Mouse (Mus musculus) cortical plate, adult 2 months (tissue): ENCODE measurements around the gene Otoa. TPM values are rescaled to one million over a fixed set of nuclear protein-coding genes. Genes with fewer than 3 reads are reported as not detected.

ENCODE experiments used
- H3K27ac ChIP-seq: fragments of 200-500 bp; 2 replicates; pipeline ENCODE4 v1.5.1; 2012; ENCODE audit warnings: low read length, control low read depth, inconsistent platforms; ENCODE audit not compliant: insufficient read depth
- H3K4me1 ChIP-seq: fragments of 200-500 bp; 2 replicates; pipeline ENCODE4 v1.6.1; 2011; ENCODE audit warnings: low read length; ENCODE audit not compliant: control insufficient read depth, insufficient read depth
- H3K4me3 ChIP-seq: fragments of 200-500 bp; 2 replicates; pipeline ENCODE4 v1.5.1; 2011; ENCODE audit warnings: mild to moderate bottlenecking, low read length, control low read depth; ENCODE audit not compliant: insufficient read depth
- CTCF ChIP-seq: fragments of 200-500 bp; IDR thresholded peaks from 2 replicates; pipeline ENCODE4 v1.5.1; 2011; ENCODE audit warnings: mild to moderate bottlenecking, control low read depth, low read length; ENCODE audit not compliant: insufficient read depth; ENCODE audit errors: extremely low read depth
- POLR2A ChIP-seq: fragments of 200-500 bp; IDR thresholded peaks from 2 replicates; pipeline ENCODE4 v1.6.1; 2011; ENCODE audit warnings: mild to moderate bottlenecking, low read length, control low read depth; ENCODE audit not compliant: insufficient read depth; ENCODE audit errors: extremely low read depth
- polyA plus RNA-seq: library from polyadenylated mRNA; depleted of rRNA; stranded (reverse); fragments of >200 nt; gene quantifications from 2 replicates; pipeline ENCODE4 v1.2.3, GENCODE M21; 2012; rRNA removed

Otoa gene
- 0.17 and 0.25 TPM in 2 replicates for polyA plus RNA-seq

DNA sequence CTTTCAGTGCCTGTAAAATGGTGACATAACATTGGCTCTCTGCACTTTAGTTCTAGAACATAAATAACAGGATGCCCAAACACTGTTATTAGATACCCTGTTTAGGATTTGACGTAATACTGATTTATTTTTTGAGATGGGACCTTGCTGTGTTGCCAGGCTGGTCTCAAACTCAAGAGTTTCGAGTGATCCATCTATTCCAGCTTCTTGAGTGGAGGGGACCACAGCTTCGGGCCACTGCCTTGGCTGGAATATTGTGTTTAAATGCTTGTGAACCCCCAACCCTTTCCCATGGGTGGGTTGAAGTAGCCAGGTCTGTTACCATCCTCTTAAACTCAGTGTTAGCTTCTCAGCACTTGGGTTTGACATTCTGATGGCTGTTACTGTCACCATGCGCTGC is at the start of gene Otoa:
Gene Otoa (plus strand): TSS at position 301 of the 400 bp plus-strand sequence.
- H3K27ac ChIP-seq: no peak within 1 kb of the TSS
- no peaks in the 10 kb centered on the region for H3K4me1 ChIP-seq
- no peak within 1 kb of the TSS for H3K4me3 ChIP-seq
- TF ChIP-seq POLR2A: no peak
- no peak for TF ChIP-seq CTCF

DNA sequence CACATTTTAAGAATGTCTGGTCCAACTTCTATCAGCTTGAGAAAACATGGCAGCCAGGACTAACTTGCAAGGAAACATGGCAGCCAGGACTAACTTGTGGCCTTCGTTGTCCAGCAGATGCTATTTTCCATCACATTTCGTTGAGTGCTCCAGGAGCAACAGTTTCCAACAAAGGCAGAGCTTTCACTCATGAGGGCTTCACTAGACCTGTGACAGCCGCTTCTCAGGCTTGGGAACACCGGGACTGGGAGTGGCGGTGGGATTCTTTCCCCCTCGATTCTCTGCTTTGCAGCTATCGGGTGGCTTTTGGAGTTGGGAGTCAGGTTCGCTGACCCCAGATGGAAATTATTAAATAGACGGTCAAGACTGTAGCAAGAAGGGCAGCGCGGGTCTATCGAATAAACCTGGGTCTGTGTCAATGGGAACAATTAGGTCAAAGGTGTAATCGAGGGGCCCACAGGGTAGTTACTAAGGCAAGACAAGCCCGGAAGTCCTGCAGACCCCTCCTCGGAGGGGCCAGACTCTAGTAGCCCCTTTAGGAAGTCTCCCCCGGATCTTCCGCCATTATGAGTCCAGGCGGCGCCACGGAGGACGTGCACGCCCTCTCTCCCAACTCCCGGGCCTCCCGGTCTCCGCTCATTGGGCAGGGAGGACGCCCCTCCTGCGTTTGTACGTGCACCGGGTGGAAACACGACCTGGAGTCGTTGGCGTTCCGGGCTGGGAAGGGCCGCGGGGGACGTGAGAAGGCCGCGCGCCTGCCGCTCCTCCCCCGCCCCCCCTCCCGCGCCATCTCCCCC is 47.4 kb upstream of the Otoa start, which contains the start of gene Mettl9:
Gene Mettl9 (plus strand): TSS at position 590 of the 797 bp plus-strand sequence.
- Histone ChIP-seq H3K4me1 (peaks cover 3% of the 10 kb centered on the region; the same call in 1 of the 2 replicates), H3K27ac (peak within 1 kb of the TSS; percentile 97), H3K4me3 (peak within 1 kb of the TSS; percentile 59)
- TF ChIP-seq CTCF (no peak), POLR2A (peak; percentile 81)

DNA sequence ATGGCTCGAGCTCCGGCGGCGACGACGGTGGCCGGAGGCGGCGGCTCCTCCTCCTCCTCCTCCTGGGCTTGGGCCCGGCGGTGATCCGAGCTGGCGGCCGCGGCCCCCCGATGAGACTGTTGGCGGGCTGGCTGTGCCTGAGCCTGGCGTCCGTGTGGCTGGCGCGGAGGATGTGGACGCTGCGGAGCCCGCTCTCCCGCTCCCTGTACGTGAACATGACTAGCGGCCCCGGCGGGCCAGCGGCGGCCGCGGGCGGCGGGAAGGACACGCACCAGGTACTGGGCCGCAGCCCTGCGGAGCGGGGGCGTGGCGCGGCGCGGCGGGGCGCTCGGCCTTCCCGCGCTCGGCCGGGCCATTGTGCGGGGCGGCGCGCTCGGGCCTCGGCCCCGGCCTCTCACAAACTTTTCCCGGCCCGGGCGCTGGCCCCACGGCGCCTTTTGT is 46.7 kb upstream of the Otoa start:
- peak overlapping the region; percentile 97 for H3K27ac ChIP-seq
- peak overlapping the region; percentile 59 for H3K4me3 ChIP-seq
- peaks cover 3% of the 10 kb centered on the region; the same call in 1 of the 2 replicates for H3K4me1 ChIP-seq
- TF ChIP-seq POLR2A: no peak
- no peak for TF ChIP-seq CTCF

DNA sequence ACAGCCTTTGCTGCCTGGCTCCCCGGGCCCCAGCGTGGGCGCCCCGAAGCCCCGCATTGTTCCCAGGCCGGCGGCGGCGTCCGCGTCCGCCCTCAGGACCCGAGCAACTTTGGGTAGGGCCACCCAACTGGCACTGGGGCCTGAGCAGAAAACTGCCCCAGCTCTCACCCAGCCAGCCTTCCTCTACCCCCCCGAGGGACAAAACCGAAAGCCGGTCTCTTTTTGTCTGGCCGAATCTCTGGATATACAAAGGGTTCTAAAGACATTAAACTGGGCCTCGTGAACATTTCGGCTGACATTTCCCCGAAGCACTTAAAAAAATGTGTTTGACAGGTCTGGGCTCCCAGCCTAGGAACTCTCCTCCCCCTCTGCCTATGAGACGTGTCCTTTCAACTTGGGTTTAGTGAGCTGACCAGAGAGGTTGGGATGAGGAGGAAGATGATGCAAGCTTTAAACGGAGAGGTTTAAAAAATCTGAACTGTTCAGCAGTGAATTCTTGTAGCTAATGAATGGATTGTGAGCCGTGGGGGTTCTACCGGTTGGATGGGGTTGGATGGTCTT is 46.2 kb upstream of the Otoa start:
- Histone ChIP-seq H3K27ac (peak overlapping the region; percentile 97), H3K4me1 (peaks cover 3% of the 10 kb centered on the region; the same call in 1 of the 2 replicates), H3K4me3 (peak overlapping the region; percentile 59)
- TF ChIP-seq CTCF (no peak), POLR2A (no peak)

DNA sequence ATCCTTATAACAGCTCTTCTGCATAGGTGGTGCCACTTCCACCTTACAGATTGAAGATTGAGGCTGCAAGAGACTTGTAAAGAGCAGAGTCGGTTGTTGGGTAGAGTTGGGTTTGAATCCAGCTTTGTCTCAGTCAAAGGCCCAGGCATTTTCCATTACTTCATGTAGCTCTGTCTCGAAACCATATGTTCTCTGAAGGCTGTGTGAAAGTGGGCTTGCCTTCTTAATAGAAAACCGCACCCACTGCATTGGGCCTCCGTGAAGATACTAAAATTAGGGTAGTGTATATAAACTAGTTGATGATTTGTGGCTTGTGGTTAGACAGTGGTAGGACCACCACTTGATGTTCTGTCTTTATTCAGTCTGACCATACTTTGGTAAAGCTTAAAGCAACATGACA is 40.9 kb upstream of the Otoa start:
- H3K27ac ChIP-seq: no peak overlapping the region
- no peak for TF ChIP-seq POLR2A
- TF ChIP-seq CTCF: no peak
- H3K4me1 ChIP-seq: peaks cover 1% of the 10 kb centered on the region; the same call in 1 of the 2 replicates
- H3K4me3 ChIP-seq: no peak overlapping the region

DNA sequence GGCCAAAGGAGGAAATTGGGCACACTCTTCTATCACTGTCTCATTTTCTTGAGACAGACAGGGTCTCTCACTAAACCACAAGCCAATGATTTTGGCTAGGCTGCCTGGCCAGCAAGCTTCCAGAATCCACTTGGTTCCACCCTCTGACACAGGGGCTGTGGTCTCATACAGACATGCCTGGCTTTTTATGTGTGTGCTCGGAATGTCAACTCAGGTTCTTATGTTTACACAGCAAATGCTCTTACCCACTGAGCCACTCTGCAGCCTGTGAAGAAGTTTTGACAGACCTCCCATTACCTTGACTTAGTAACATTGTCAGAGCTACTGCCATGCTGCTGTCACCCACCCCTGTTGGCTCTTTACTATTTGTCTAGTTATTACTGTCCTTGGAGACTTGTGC is 39.5 kb upstream of the Otoa start:
- Histone ChIP-seq H3K4me1 (no peaks in the 10 kb centered on the region; the same call in 1 of the 2 replicates), H3K27ac (no peak overlapping the region), H3K4me3 (no peak overlapping the region)
- TF ChIP-seq CTCF: no peak
- TF ChIP-seq POLR2A: no peak

DNA sequence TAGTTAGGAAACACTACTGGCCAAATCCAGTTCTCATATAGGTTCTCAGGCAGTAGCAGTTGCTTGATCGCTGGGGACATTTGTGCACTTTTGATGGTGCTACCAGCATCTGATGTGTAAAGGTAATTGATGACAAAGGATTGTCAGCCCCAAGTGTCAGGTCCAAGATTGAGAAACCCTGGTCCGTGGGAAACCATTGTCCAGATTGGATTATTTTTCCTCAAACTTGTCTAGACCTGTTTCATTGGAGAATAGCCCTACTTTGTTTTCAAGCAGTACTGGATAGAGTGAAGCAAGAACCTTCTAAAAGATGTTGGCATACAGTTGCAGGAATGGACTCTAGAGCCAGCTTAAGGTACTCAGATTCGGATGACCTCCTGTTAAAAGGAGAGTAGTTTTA is 38.4 kb upstream of the Otoa start:
- TF ChIP-seq CTCF: no peak
- TF ChIP-seq POLR2A: no peak
- H3K4me3 ChIP-seq: no peak overlapping the region
- no peak overlapping the region for H3K27ac ChIP-seq
- H3K4me1 ChIP-seq: no peaks in the 10 kb centered on the region; the same call in 1 of the 2 replicates

DNA sequence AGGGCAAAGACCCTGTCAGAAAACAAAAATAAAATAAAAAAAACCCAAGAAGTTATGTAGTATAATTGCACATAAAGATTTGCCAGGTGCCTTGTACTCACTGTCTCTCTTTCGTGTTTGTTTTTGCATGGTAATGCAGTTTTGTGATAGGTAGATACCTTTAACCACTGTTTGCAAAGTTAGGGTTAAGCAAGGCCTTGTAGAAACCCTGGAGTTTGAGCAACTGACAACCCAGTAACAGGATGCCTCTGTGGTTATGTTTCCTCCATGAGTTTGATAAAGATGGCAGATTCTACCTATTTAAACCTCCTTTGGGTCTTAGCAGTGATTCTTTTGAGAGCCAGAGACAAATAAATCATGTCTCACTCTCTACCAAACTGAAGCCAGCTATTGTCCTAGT is 37.9 kb upstream of the Otoa start:
- TF ChIP-seq CTCF: no peak
- TF ChIP-seq POLR2A: no peak
- H3K4me3 ChIP-seq: no peak overlapping the region

DNA sequence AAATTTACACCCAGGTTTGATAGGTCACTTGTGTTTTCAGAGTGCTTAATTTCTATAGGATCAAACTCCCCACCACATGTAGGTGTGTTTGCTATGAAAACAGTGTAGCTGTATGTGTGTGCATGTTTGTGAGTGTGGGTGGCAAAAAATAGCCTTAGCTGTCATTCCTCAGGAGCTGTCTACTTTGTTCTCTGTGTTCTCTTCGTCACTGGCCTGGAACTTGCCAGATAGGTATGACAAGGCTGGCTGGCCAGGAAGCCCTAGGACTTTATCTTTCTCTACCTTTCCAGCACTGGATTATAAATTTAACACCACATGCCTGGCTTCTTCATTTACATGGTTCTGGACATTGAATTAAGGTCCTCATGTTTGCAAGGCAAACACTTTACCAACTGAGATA is 37.2 kb upstream of the Otoa start:
- Histone ChIP-seq H3K4me1 (no peaks in the 10 kb centered on the region; the same call in 1 of the 2 replicates), H3K4me3 (no peak overlapping the region), H3K27ac (no peak overlapping the region)
- no peak for TF ChIP-seq CTCF
- no peak for TF ChIP-seq POLR2A

More for the DNA sequence above, 37.9 kb upstream of the Otoa start:
- Histone ChIP-seq H3K27ac (no peak overlapping the region), H3K4me1 (no peaks in the 10 kb centered on the region; the same call in 1 of the 2 replicates)

DNA sequence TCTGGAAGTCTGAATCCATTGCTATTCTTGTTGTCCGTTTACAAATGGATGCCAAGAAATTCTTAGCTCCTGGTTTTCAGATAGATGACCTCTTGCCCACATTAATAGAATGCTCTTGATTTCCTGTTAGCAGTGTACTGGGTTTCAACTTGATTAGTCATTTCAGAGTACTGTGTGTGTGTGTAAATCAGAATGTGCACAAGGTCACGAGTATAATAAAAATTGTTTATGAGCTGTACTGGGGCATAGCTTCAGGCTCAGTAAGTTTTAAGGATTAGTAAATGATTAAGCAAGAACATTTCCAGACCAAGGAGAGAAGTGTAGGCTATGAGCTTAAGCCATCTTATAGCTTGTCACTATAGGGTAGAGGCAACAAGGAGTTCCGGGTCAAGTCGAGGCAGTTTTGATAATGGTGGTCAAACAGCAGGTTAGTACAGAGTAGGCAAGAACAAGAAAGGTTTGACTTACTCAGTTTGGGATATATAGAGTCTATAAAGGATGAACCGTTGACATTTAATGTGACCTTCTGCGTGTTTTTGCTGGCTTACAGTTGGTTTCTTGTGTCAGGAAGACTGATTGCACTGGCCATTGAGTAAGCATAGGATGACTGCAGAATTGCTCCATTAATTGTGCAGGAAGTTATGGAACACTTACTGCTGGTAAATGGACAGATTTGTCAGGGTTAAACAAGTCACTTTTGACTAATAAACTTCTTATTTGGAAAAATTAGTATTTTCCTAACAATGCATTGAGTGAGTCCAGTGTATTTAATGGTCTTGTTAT is 35.6 kb upstream of the Otoa start:
- H3K4me1 ChIP-seq: no peaks in the 10 kb centered on the region; the same call in 1 of the 2 replicates
- H3K4me3 ChIP-seq: no peak overlapping the region
- TF ChIP-seq POLR2A: no peak
- TF ChIP-seq CTCF: no peak
- H3K27ac ChIP-seq: no peak overlapping the region
